Mouse (Mus musculus): ENCODE measurements around the gene Mapkap1.
"Not testable (repeated sequence)": the region's sequence is repeated elsewhere in the genome, so short reads cannot be mapped to it uniquely, and the experiment has no call there.

Mapkap1 gene

DNA sequence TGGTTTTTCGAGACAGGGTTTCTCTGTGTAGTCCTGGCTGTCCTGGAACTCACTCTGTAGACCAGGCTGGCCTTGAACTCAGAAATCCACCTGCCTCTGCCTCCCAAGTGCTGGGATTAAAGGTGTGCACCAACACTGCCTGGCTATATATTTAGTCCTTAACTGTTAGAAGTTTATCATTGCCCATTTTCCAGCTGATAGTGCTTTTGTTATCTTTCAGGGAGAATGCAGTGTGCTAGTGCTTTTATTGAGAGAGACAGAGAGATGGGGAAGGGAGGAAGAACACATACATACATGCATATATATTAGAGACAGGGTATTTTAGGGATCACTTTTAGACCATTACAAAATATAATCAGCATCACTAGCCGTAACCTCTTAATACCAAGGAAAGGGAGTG lies 26.3 kb downstream of the Mapkap1 start:
- not testable (repeated sequence) for DNase-seq (ENCODE audit: low spot score)

DNA sequence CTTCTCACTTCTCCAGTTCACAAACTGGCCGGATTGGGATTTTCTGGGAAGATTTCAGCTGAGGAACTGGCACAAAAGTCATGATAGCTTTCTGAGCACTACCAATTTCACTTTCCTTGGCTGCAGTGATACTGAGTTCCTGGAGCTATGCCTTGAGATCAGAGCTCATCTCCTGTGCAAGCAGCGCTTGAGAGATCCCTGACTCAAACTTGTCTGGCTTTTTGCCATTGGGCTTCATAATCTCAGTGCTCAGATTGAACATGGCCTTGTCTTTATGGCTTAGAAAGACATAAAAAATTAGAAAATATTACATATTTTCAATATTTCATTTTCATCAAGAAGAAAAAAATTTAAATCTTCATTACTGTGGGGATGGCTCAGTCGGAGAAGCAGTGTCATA lies 29.8 kb downstream of the Mapkap1 start:
- no peak for DNase-seq (ENCODE audit: low spot score)

DNA sequence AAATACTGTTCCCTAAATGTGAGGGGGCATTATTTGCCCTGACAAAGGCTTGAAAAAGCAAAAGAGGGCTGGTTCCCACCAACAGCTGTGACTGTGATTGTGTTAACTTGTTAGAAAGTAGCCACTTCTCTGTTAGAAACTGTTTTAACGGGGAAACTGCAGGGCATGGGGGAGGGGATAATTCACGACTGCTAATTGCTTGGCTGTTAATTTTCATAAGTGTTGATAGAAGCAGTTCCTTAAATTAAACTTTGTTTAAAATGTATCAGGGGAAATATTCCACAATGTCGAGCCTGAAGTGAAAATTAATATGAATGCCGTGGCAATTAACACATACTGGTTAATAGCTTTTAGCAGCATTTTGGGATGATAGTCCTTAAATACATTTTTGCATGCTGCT lies 42.2 kb downstream of the Mapkap1 start:
- no peak for DNase-seq (ENCODE audit: low spot score)

DNA sequence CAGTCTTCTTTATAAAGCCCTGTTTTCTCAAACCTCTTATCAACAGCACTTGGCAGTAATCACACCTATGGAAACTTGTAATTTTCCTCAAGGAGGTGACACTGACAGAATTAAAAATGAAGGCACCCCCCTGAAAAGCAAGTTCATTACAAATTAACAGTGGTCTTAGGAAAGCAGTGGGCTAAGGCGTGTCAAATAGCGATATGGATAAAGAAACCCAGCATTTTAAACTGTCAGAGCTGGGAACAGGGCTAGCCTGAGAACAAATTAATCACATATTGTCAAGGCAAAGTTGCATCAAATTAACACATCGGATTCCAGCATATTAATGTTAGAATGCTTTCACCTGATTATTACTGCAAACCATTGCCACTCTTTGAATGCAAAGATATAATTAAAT lies 55.9 kb downstream of the Mapkap1 start:
- DNase-seq (ENCODE audit: low spot score): no peak

DNA sequence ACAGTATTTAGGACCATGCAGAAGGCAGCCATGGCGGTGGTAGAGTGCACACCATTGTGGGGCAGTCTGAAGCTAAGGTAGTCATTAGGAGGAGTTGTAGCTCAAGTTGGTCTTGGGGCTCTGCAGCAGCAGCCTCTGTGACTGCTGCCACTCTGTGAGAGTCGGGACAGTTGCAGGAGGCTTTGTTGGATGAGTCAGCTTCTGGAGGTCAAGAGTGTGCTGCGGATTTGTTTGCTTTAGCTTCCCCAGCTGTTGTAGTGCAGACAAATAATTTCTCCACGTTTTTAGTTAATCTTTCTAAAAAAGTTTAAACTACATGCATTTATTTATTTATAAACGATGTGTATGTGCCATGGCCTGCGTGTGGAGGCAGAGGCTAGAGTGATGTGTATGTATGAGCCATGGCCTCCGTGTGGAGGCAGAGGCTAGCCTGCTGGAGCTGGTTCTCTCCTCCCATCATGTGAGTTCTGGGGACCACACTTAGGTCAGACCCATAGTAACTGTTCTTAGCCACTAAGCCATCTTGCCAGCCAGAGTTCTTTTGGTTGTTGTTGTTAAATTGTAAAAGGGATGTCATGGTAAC lies 62.1 kb downstream of the Mapkap1 start:
- no peak for DNase-seq (ENCODE audit: low spot score)

DNA sequence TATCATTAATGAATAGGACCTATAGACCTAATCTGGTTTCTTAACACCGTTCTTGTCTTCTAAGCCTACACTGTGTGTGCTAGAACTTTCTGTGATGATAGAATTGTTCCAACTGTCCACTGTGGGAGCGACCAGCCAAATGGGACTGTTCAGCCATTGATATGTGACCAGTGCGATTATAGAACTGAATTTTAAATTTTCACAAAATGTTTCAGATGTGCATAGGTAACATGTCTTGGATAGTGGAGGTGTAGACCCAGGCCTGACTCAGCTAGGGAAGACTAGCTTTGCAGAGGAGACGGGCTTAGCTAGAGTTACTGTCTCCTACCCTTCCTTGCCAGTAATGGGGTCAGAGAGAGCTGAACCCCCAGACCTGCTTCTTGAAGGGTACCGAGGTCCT lies 62.8 kb downstream of the Mapkap1 start:
- no peak for DNase-seq (ENCODE audit: low spot score)

DNA sequence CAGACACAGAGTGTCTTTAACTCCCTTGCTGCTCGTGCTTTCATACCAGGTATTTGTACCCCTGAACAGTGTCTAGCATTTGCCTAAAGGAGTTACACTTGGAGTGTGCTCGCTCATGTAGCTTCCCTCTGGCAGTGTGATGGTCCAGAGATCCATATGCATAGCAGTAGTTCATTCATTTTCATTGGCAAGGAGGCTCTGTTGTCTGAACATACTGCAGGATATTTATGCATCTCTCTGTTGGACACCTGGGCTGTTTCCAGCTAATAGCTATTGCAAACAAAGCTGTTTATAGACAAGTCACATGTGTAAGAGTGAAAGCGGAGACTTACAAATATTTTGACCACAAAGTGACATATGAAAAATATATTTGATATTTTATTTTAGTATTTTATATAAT lies 67.2 kb downstream of the Mapkap1 start:
- DNase-seq (ENCODE audit: low spot score): no peak

DNA sequence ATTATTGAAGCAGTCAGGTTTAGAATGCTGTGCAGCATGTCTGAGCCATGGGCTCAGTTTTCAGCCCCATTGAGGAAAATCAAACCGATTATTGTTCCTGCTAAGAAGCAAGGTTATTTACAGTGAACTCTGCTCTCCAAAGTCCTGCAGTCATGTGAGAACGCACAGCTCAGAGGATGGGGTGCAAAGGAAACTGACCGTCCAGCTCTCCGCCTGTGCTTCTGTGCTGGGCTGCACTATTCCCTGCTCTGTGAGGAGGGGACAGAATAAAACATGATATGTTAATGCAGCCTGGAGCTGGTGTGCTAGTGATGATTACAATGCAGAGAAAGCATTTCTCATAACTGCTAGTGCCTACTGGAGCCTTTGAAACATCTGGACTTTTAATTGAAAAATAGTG lies 74.8 kb downstream of the Mapkap1 start:
- no peak for DNase-seq (ENCODE audit: low spot score)

DNA sequence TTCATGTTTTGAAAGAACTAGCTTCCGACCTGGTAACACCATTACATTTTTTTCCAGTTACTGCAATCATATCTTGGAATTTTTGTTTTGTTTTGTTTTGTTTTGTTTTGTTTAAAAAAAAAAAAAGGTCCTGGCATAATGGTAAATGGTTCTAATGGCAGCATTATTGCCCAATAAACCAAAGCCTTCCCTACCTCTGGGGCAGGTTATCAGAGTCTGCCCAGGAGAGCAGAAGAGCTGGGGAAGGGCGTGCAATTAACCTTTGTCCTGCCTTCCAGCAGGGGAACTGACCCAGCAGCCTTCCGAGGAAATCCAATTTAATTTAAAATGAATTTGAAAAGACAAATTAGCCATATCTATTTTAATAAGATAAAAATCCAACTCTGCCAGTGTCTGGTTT lies 75.5 kb downstream of the Mapkap1 start:
- DNase-seq (ENCODE audit: low spot score): no peak

DNA sequence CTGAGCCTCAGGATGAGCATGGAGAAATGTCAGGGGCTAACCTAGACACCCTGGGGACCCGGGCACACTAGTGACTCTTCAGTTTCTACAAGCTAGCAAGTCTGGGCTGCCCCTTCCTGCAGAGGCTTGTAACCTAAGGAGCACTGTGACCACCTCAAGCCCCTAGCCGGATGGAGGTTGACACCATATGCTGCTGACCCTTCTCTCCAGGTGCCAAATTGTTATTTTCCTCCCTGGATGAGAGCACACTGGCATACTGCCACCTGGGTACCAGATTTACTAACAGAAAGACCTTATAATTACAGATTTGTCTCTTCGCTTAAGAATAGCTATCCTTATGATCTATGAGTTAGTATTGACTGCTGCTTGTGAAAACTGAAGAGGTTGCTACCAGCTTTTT lies 76.0 kb downstream of the Mapkap1 start:
- no peak for DNase-seq (ENCODE audit: low spot score)

DNA sequence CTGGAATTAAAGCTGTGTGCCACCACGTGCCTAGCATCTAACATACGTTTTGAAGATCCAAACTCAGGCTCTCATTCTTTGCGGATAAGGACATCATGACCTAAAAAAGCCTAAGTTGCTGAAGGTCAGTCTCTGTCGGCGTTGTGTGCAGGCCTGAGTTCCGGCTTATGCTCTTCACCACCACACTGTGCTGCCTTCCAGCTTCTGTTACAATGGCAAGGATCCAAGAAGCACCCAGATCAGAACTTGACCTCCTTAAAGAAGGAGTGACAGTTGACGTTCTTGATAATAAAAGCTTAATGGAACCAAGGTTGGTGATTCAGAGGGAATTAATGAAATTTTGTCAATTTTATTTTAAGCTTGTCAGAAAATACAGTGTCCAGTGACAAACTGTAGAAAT lies 80.7 kb downstream of the Mapkap1 start:
- DNase-seq (ENCODE audit: low spot score): no peak

DNA sequence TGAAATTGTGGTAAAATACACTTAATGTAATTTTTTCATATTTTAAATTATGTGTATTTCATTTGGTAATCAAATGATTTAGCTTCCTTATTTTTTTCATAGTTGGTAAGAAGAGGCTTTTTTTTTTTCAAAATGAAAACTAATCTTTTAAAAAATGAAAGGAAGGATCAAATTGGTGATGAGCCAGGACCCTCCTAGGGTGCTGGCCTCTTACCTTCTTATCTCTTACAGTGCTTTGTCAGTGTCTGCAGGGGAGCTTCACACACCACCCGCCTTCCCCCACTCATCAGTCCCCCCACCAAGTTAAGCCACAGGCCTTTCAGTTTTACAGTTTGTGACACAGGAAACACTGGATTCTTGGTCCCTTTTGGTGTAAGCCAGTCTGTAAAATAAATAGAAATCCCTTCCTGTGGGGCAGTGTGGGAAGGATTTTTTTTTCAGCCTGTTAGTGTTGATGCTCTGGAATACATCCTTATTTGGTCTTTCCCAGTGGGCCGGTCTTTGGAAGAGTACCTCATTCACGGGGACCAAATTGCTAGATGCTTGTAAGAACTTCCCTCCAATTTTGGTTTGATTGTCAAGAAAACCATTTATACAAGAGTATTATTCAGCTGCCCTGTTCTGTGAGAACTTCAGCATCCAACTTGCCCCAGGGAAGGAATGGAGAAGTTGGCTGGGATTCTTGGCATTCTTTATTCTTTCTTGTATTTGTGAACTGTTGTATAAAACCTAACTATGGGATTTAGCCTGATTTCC lies 97.6 kb downstream of the Mapkap1 start:
- no peak for DNase-seq (ENCODE audit: low spot score)

DNA sequence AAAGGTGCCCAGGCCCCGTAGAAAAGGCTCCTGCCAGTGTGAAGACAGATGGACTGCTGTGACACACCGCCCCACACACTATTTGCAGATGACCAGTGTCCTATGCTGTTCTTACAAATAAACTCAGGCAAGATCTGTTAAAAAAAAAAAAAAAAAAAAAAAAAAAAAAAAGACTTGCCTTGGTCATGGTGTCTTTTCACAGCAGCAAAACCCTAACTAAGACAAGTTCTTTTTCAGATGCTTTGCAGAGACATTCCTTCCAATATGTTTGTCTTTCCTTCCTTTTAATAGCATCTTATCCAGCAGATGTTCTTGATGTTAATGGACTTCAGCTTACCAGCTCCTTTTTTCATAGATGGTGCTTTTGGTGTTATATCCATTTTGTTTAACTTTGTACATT lies 99.6 kb downstream of the Mapkap1 start:
- DNase-seq (ENCODE audit: low spot score): not testable (repeated sequence)

DNA sequence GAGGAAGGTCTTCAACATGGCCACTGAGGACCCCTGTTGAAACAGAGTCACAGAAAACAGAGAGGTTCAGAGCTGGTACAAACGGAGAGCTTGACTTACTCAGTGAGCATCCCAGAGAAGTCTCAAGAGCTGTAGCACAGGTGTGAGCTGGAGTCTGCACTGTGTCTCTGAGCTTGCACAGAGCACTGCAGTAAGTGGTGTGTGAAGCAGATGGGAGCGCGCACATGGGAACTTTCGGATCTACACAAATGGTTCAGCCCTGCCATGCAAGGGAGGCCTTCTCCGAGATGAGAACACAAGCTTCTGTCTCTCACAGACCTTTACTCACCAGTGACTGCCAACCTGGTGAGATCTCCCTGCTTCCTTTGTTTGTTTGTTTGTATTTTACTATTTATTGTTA lies 103.3 kb downstream of the Mapkap1 start:
- DNase-seq (ENCODE audit: low spot score): no peak

DNA sequence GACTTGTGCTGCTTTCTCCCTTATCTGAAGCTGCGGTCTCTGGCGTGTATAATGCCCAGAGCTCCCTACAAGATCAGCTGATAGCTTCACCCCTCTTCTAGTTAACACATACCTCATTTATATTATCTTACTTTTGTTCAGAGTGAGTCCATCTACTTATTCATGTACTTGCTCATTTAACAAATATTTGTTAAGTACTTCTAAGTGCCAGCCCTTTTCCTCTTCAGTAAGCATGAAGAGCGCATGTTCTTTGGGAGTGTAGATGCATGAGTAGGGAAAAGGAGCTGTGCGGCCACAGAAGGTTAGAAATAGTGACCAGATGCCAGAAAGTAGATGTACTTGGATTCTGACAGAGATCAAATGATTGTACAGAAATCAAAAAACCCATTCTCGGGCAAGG lies 108.7 kb downstream of the Mapkap1 start:
- DNase-seq (ENCODE audit: low spot score): no peak

DNA sequence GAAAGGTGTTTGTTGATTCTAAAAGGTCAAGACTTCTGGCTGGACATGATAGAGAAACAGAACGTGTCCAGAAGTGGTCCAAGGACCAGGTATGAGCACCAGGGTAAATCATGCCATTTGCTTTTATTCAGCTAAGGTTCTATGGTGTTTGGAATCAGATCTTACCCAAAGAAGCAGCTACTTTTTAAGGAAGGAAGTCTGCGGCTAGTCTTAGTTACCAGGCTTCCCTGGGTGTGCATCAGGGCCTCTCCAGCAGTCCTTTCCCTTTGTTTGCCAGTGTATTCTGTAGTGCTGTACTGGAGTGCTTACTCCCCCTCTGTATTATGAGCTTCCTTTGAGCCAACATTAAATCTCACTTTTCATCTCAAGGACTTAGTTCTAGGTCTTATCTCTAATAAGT lies 111.5 kb downstream of the Mapkap1 start:
- no peak for DNase-seq (ENCODE audit: low spot score)

DNA sequence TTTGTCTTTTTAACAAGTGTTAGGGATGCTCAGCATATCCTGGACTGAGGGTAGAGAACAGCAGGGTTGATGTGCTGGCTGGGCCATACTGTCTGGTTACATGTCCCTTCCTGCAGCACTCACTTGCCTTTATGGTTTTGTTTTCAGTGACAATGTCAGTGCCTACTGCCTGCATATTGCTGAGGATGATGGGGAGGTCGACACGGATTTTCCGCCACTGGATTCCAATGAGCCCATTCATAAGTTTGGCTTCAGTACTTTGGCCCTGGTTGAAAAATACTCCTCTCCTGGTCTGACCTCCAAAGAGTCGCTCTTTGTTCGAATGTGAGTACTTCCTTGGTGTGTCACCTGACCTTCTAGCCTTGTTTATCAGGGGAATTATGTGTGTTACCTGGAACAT lies 112.0 kb downstream of the Mapkap1 start:
- DNase-seq (ENCODE audit: low spot score): no peak

DNA sequence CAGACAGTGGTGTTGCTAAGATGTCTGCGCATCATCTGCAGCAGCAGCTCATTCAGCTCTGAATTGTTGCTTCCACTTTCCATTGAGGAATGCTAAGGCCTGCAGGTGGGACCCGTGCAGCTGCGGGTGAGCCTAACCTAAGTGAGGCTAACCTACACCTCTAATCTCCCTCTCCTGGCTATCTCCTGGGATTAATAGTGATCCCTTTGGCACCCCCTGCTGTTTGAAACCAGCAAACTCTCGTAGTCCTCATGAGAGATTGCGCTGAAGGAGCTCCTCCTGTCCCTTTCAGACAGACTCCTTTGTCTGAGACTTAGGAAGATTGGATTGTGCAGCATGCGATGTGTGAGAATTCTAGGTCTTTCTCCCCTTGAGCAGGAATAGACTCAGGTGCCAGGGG lies 113.0 kb downstream of the Mapkap1 start:
- DNase-seq (ENCODE audit: low spot score): no peak

DNA sequence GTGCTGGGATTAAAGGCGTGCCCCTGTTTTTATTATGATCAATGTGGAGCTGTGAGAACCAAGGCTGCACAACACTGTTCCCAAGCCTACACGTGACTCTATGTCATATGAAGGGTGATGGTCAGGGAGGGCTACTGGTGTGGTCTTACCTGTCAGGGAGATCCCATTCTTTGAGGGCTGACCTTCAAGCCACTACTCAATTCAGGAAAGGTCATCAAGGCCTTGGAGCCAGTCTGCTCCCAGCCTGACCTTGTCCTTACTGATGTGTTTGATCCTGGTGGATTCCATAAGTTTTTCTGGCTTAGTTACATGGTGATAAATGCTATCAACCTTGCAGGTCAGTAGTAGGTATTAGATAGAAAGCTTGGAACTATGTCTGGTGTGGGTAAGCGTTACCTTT lies 114.8 kb downstream of the Mapkap1 start:
- no peak for DNase-seq (ENCODE audit: low spot score)

DNA sequence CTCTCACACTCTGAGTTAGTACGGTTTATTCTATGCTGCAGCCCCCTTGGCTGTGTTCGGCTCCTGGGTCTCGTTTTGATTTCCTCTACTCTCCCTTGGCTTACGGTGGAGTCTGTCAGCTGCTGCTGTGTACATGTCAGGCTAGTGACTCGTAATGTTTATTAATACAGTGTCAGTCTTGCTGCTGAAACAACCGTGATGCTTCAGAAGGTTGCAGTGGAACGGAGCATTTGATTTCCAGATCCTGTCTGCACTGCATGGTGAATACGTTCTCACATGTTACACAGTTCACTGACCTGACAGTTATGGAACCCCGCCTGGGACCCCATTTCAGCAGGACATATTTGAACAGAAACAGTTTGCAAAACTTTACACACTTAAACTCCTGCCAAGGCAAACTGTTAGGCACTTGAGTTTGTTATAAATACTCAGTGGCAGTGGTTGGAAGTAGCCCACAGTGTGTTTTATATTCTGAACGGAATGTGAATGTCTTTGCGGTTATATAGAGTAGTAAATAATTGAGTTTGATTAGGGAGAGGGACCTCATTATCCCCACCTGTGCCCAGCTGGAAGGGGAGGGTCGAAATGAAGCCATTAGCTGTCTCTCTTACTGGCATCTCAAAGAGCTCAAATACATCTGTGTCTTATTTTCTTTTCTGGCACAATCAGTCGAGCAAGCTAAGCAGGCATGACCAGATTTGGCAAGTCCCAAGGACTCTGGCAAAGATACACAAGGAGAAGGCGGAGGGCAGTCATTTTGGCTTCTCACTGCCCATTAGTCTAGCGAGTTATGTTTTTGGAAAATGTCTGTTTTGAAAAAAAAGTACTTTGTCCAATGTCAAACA lies 120.2 kb downstream of the Mapkap1 start:
- DNase-seq (ENCODE audit: low spot score): no peak

DNA sequence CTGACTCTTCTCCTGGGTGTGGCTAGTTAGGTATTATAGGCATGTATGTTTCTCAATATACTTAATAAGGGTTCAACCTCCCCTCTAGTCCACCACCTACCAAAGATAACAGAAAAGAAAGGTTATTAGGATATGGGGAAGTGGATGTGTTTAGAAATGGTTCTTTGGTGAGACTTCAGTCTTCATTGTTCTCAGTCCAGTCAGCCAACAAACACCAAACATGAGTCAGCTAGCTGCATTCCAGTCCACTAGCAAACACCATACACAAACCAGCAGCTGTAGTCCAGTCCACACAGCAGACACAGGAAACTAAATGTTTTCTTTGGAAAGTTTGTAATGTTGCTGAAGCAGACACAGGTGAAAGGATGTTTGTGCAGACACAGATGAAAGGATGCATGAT lies 121.9 kb downstream of the Mapkap1 start:
- DNase-seq (ENCODE audit: low spot score): no peak

DNA sequence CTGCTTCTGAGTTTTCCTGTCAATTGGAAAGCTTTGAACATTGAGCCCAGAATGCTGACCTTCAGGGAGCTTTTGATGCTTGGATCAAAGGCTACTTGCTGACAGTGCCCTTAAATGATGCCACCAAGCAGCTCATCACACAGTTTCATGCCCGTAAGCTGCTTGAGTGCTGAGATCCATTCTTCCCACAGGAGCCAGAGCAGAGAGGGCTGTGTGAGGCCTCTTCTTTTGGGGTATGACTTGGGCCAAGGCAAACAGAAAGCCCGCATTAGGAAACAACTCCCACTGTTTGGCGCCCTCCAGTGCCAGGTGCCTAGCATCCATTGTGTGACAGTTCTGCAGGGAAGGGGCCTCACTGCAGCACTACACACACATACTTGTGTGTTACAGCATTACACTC lies 123.5 kb downstream of the Mapkap1 start:
- DNase-seq (ENCODE audit: low spot score): no peak

DNA sequence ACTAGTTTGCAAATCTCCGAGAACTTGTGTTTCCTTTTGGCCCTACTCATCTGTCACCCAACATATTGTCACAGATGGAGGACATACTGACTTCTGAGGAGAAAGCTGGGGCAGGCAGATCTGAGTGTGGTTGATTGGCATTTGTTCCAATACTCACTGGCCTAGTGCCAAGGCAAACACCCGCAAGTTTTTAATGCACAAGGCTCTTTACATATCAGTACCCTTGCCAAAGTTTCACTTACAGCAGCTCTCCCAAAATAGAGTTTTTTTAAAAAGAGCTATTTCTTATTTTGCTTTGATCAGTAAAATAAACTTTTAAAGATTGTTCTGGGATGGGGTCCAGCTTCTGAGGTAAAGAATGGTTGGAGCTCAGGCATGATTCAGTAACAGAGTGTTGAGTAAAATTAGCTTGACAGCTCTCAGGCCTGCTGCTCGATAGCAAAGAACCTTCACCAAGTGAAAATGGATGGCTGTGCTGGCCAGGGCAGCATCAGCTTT lies 125.3 kb downstream of the Mapkap1 start:
- no peak for DNase-seq (ENCODE audit: low spot score)

Data from left cerebral cortex, adult 11 months (tissue).